Mouse (Mus musculus) embryonic facial prominence, embryonic 11.5 days (tissue): ENCODE measurements around the gene Synj2bp. TPM values are rescaled to one million over a fixed set of nuclear protein-coding genes. Genes with fewer than 3 reads are reported as not detected.

ENCODE experiments used
- polyA plus RNA-seq: library from polyadenylated mRNA; unstranded; fragments of >200 nt; fragmentation: Nextera tagmentation; extraction: Ambion mirVana; gene quantifications from 2 replicates; pipeline ENCODE4 v1.2.1, GENCODE M21; 2014

The Synj2bp gene
- polyA plus RNA-seq, 1 experiment from 2014 or later: 30.9 TPM

Other genes with a start within 250 kb of the Synj2bp start
- gene Slc8a3, start 199.7 kb downstream of the Synj2bp start, polyA plus RNA-seq: 0.58 and 0.79 TPM in 2 replicates
- 0.24 and 0.26 TPM in 2 replicates for gene Gm4787, start 153.4 kb downstream of the Synj2bp start, polyA plus RNA-seq
- gene Adam4, start 111.0 kb downstream of the Synj2bp start, polyA plus RNA-seq: 0.27 and 0.61 TPM in 2 replicates
- 120 and 133 TPM in 2 replicates for gene Cox16, start 47.8 kb downstream of the Synj2bp start, polyA plus RNA-seq
- gene Gm20498, start within 50 bp of the Synj2bp start, polyA plus RNA-seq: 29.6 and 31.5 TPM in 2 replicates
- 0.14 and 0.32 TPM in 2 replicates for gene Adam21, start 35.6 kb upstream of the Synj2bp start, polyA plus RNA-seq
- 97.4 and 97.9 TPM in 2 replicates for gene Med6, start 62.1 kb upstream of the Synj2bp start, polyA plus RNA-seq
- 0.86 and 0.89 TPM in 2 replicates for gene Ttc9, start 98.3 kb upstream of the Synj2bp start, polyA plus RNA-seq
- 1.3 and 1.4 TPM in 2 replicates for gene Map3k9, start 248.3 kb upstream of the Synj2bp start, polyA plus RNA-seq